Mouse (Mus musculus) CH12.LX (cell line): ENCODE measurements at regions not wholly inside any gene's neighbourhood (a gene's known extent, or its start where the extent isn't known, plus 50 kb on each side); places are given as distances from the start of the nearest gene placed in this dataset.

Experiments used
- DNase-seq: peaks from one replicate; pipeline ENCODE4 v3.0.0-alpha.2; 2013; ENCODE audit errors: extremely low read depth
- H3K27ac ChIP-seq: 2 replicates; pipeline ENCODE4 v1.5.1; 2012; ENCODE audit warnings: low read depth, mild to moderate bottlenecking, control low read depth, moderate library complexity; ENCODE audit not compliant: insufficient read depth
- H3K27me3 ChIP-seq: replicated peaks from 2 replicates; pipeline ENCODE3; 2012; ENCODE audit warnings: inconsistent platforms
- H3K36me3 ChIP-seq, 2 experiments: replicated peaks in 1 of 2; 2 replicates each; pipeline versions ENCODE3 to v1.6.1; 2012; ENCODE audit warnings: inconsistent platforms in 1 of 2, low read length in 1 of 2, mild to moderate bottlenecking in 1 of 2, mixed read lengths in 1 of 2, moderate library complexity in 1 of 2; ENCODE audit not compliant: control insufficient read depth in 1 of 2, insufficient read depth in 1 of 2
- H3K4me1 ChIP-seq, 2 experiments: 2 replicates each; pipeline ENCODE4 v1.6.1; 2012; ENCODE audit warnings: inconsistent platforms in 1 of 2, moderate library complexity in 1 of 2; ENCODE audit not compliant: insufficient read depth in 2 of 2, control insufficient read depth in 1 of 2
- H3K4me2 ChIP-seq: 2 replicates; pipeline ENCODE4 v1.6.1; 2012; ENCODE audit warnings: low read depth, mild to moderate bottlenecking, control low read depth; ENCODE audit not compliant: poor library complexity, insufficient read depth, severe bottlenecking
- H3K4me3 ChIP-seq, 3 experiments: fragments of 150-350 bp in 1 of 3; sonication (generic) in 1 of 3; replicated peaks in 1 of 3; 2 replicates each; pipeline versions ENCODE3 to v1.5.1; 2011 to 2012; ENCODE audit warnings: low read depth in 2 of 3, low read length in 2 of 3, mild to moderate bottlenecking in 2 of 3, moderate library complexity in 2 of 3, control low read depth in 1 of 3, improper control_type of control experiment in 1 of 3, inconsistent platforms in 1 of 3, mixed read lengths in 1 of 3; ENCODE audit not compliant: poor library complexity in 1 of 3
- H3K79me2 ChIP-seq: replicated peaks from 2 replicates; pipeline ENCODE4 v1.6.1; 2012; ENCODE audit warnings: mild to moderate bottlenecking, moderate library complexity; ENCODE audit not compliant: control insufficient read depth, poor library complexity, insufficient read depth, severe bottlenecking; ENCODE audit errors: extremely low read depth
- H3K9ac ChIP-seq: 2 replicates; pipeline ENCODE4 v1.6.1; 2012; ENCODE audit warnings: low read depth, mild to moderate bottlenecking, control low read depth, moderate library complexity; ENCODE audit not compliant: insufficient read depth
- H3K9me3 ChIP-seq: replicated peaks from 2 replicates; pipeline ENCODE3; 2012; ENCODE audit warnings: low read length, inconsistent platforms, mixed read lengths
- CHD2 ChIP-seq: IDR thresholded peaks from 2 replicates; pipeline ENCODE4 v1.6.1; 2011; ENCODE audit warnings: low read length, improper control_type of control experiment
- EP300 ChIP-seq: IDR thresholded peaks from 2 replicates; pipeline ENCODE4 v1.6.1; 2011; ENCODE audit warnings: low read length, improper control_type of control experiment
- HCFC1 ChIP-seq: IDR thresholded peaks from 2 replicates; pipeline ENCODE4 v1.6.1; 2012; ENCODE audit warnings: low read depth, mild to moderate bottlenecking, inconsistent platforms, low read length, improper control_type of control experiment
- JUN ChIP-seq: IDR thresholded peaks from 2 replicates; pipeline ENCODE4 v1.6.1; 2011; ENCODE audit warnings: low read depth, mild to moderate bottlenecking, low read length, improper control_type of control experiment, moderate library complexity; ENCODE audit not compliant: insufficient read depth
- KAT2A ChIP-seq: IDR thresholded peaks from 2 replicates; pipeline ENCODE4 v1.6.1; 2012; ENCODE audit warnings: low read length, improper control_type of control experiment, inconsistent platforms; ENCODE audit not compliant: insufficient replicate concordance
- MAFK ChIP-seq: IDR thresholded peaks from 2 replicates; pipeline ENCODE4 v1.6.1; 2011; ENCODE audit warnings: low read length, improper control_type of control experiment; ENCODE audit not compliant: insufficient replicate concordance
- MAZ ChIP-seq: IDR thresholded peaks from 2 replicates; pipeline ENCODE4 v1.6.1; 2012; ENCODE audit warnings: low read depth, mild to moderate bottlenecking, inconsistent platforms, low read length, improper control_type of control experiment, moderate library complexity
- MEF2A ChIP-seq: IDR thresholded peaks from 2 replicates; pipeline ENCODE4 v1.6.1; 2014; ENCODE audit warnings: low read depth, mild to moderate bottlenecking, inconsistent platforms, low read length, improper control_type of control experiment, borderline replicate concordance
- MXI1 ChIP-seq: IDR thresholded peaks from 2 replicates; pipeline ENCODE4 v1.6.1; 2011; ENCODE audit warnings: mild to moderate bottlenecking, low read depth, low read length, improper control_type of control experiment
- NELFE ChIP-seq: IDR thresholded peaks from 2 replicates; pipeline ENCODE4 v1.6.1; 2011; ENCODE audit warnings: low read depth, low read length, improper control_type of control experiment
- NRF1 ChIP-seq: IDR thresholded peaks from 2 replicates; pipeline ENCODE4 v1.6.1; 2014; ENCODE audit warnings: low read depth, mild to moderate bottlenecking, inconsistent platforms, low read length, improper control_type of control experiment, moderate library complexity
- PAX5 ChIP-seq: IDR thresholded peaks from 2 replicates; pipeline ENCODE4 v1.6.1; 2012; ENCODE audit warnings: low read length, inconsistent platforms, mixed read lengths
- POLR2A ChIP-seq: IDR thresholded peaks from 2 replicates; pipeline ENCODE4 v1.6.1; 2011; ENCODE audit warnings: low read depth, mild to moderate bottlenecking, improper control_type of control experiment, low read length
- POLR2AphosphoS2 ChIP-seq: IDR thresholded peaks from 2 replicates; pipeline ENCODE4 v1.6.1; 2011; ENCODE audit warnings: low read depth, low read length, improper control_type of control experiment
- RAD21 ChIP-seq: IDR thresholded peaks from 2 replicates; pipeline ENCODE4 v1.6.1; 2011; ENCODE audit warnings: low read depth, mild to moderate bottlenecking, low read length, improper control_type of control experiment, moderate library complexity
- SIN3A ChIP-seq: IDR thresholded peaks from 2 replicates; pipeline ENCODE4 v1.6.1; 2012; ENCODE audit warnings: low read length, improper control_type of control experiment, inconsistent platforms
- USF1 ChIP-seq: IDR thresholded peaks from 2 replicates; pipeline ENCODE4 v1.6.1; 2014; ENCODE audit warnings: low read depth, mild to moderate bottlenecking, inconsistent platforms, low read length, improper control_type of control experiment
- ZKSCAN1 ChIP-seq: IDR thresholded peaks from 2 replicates; pipeline ENCODE4 v1.6.1; 2012; ENCODE audit warnings: low read depth, inconsistent platforms, low read length, improper control_type of control experiment, borderline replicate concordance
- ZMIZ1 ChIP-seq: IDR thresholded peaks from 2 replicates; pipeline ENCODE4 v1.6.1; 2012; ENCODE audit warnings: low read depth, mild to moderate bottlenecking, inconsistent platforms, low read length, improper control_type of control experiment
- ZNF384 ChIP-seq: IDR thresholded peaks from 2 replicates; pipeline ENCODE4 v1.6.1; 2012; ENCODE audit warnings: low read depth, low read length, improper control_type of control experiment, inconsistent platforms
- dilution Hi-C: fragments of 300-500 bp; cut with MboI; formaldehyde crosslinking; loops from 2 replicates; pipeline ENCODE4 v1.14.3; 2020; ENCODE audit warnings: low sequenced_read_pairs; ENCODE audit not compliant: extremely low pct_unique_long_range_greater_than_20kb, extremely low pct_ligation_motif_present
- in situ Hi-C: fragments of 300-500 bp; cut with MboI; formaldehyde crosslinking; loops from 3 replicates; pipeline ENCODE4 v1.14.3; 2019; ENCODE audit warnings: low sequenced_read_pairs, low pct_ligation_motif_present, low pct_unique_long_range_greater_than_20kb, mixed read lengths

DNA sequence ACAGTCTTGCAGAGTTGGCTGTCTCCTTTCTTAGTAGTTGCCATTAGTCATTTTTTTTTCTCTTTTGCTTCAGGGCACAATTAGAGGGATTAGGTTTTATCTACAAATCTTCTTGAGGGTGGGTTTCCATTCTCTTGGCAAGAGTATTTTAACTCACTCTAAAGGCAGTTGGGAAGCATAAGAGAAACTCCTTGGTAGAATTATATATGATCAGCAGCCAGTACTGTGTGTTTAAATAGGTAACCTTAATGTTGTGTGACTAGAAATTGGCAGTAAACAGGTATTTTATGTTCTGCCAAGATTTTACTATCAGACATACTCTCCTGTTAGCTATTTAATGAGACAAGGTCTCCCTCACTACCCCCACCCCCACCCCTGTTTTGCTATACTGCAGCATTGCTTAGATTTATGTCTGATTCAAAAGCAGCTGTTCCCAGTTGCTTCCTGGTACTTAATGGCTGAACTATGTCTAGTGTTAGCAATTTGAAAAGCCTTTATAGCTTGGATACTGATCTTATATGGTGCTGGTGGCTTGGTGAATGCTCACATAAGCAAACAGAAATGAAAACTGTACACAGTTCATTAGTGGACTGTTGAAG is 378.2 kb downstream of the Olfm4 start:
- Histone ChIP-seq H3K27ac (no peak overlapping the region), H3K4me3 (no peak overlapping the region), H3K36me3 (no peaks in the 10 kb centered on the region), H3K9ac (no peak overlapping the region), H3K9me3 (peaks cover 40% of the 10 kb centered on the region), H3K4me1 (no peaks in the 10 kb centered on the region), H3K4me2 (no peak overlapping the region), H3K79me2 (no peaks in the 10 kb centered on the region), H3K27me3 (no peaks in the 10 kb centered on the region)
- DNase-seq, result no peak
- dilution Hi-C loops (no loop called here), in situ Hi-C loops (no loop called here)
- TF ChIP-seq CHD2 (no peak), POLR2A (no peak), USF1 (no peak), MXI1 (no peak), JUN (no peak), HCFC1 (no peak), MEF2A (no peak), EP300 (no peak), NELFE (no peak), SIN3A (no peak), ZNF384 (no peak), PAX5 (no peak), RAD21 (no peak), NRF1 (no peak)

DNA sequence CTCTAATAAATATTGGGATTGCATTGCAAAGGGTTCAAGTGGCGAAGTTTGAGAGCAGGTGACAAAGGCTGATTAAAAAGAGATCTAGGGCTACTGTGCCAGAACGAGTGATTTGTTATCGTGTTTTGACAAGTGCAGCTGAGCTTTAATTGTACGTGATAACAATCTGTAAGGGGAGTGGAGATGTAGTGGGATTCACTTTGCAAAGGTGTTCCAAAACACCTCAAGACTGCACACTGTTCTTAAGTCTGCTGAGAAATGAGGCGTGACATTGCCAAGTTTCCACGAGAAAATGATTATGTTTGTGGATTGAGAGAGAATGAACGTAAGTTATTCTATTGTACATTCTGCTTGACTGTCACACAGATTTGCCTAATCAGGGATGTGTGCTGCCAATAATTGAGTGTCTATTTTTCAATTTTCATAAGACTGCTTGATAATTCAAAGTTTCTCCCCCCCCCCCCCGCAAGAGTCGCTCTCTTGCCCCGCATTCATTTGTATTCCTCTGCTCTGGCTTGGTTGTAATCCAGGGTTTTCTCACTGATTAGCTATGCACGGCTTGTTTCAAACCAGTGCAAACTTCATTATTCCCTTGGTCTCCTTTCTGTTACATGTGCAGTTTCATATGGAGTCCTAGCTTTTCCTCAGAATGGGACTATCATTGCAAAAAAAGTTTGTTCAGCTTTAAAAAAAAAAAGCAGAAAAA is 385.7 kb downstream of the Olfm4 start:
- dilution Hi-C loops (no loop called here), in situ Hi-C loops (no loop called here)
- H3K4me2 ChIP-seq, result no peak overlapping the region
- no peak for DNase-seq
- no peak overlapping the region for H3K27ac ChIP-seq
- no peak overlapping the region for H3K9ac ChIP-seq
- no peaks in the 10 kb centered on the region for H3K79me2 ChIP-seq
- TF ChIP-seq KAT2A (no peak), MAZ (no peak), MAFK (no peak), PAX5 (no peak), ZMIZ1 (no peak), POLR2A (no peak), ZKSCAN1 (no peak), POLR2AphosphoS2 (no peak)
- H3K4me3 ChIP-seq, result no peak overlapping the region
- no peaks in the 10 kb centered on the region for H3K36me3 ChIP-seq
- H3K4me1 ChIP-seq, result no peaks in the 10 kb centered on the region
- H3K27me3 ChIP-seq, result no peaks in the 10 kb centered on the region
- H3K9me3 ChIP-seq, result peaks cover 54% of the 10 kb centered on the region
